Mouse (Mus musculus): Measurements from ENCODE around the gene Olfr124. TPM values are rescaled to one million over a fixed set of nuclear protein-coding genes. Genes with fewer than 3 reads are reported as not detected.

Gene Olfr124
- not detected in 2 replicates for total RNA-seq (2015; ENCODE audit: low replicate concordance)
- total RNA-seq (2017; ENCODE audit: low replicate concordance): not detected in 2 replicates

GRCm38 (mm10) chr17:37799588-37799987 is at the start of gene Olfr124:
Olfr124 (plus strand) TSS chr17:37799888.
- ATAC-seq (replicated peaks; ENCODE audit: low FRiP score, poor library complexity, severe bottlenecking): no peak

DNA sequence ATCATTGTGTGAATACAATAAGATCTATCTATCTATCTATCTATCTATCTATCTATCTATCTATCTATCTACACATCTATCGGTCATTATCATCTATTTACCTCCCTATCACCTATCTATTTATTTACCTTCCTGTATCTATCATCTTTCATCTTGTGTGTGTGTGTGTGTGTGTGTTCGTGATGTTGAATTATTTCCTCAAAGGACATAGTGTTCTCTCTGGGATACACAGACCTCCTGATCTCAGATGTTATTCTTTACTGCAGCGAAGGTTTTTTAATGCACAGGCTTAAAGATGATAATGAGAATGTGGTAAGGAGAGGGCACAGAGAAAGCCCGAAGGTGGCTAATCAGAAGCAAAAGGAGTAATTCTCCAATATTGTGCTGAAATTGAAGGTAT is 31.4 kb upstream of the Olfr124 start, which contains the start of gene Olfr122:
TSS of gene Olfr122 (plus strand) at position 301 of the 400 bp plus-strand sequence.
- no peak for ATAC-seq (replicated peaks; ENCODE audit: low FRiP score, poor library complexity, severe bottlenecking)

DNA sequence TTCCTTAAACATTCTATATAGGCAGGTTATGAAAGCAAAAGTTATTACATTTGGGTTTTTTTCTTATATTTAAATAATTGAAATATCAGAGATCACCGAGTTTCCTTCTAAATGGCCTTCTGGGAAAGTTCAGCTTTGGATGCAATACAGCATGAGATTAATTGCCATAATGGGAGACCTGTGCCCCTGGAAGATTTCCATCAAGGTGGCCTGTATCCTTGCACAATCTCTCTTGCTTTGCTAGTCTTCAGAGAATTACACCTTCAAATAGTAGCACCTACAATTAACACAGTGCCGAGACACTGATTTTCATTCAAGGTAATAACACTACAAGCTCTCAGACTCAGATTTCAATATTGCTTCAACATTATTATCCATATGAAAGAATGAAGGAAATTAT is 6.5 kb upstream of the Olfr124 start, which contains the start of gene Olfr123:
TSS of gene Olfr123 (plus strand) at position 301 of the 400 bp plus-strand sequence.
- no peak for ATAC-seq (replicated peaks; ENCODE audit: low FRiP score, poor library complexity, severe bottlenecking)

GRCm38 (mm10) chr17:37832649-37833048 is 33.0 kb downstream of the Olfr124 start, which contains the start of gene Olfr125:
Olfr125 (plus strand) TSS chr17:37832949.
- ATAC-seq (replicated peaks; ENCODE audit: low FRiP score, poor library complexity, severe bottlenecking): no peak

GRCm38 (mm10) chr17:37847183-37847582 is 47.5 kb downstream of the Olfr124 start, which contains the start of gene Olfr126:
Olfr126 (plus strand) TSS chr17:37847483.
- no peak for ATAC-seq (replicated peaks; ENCODE audit: low FRiP score, poor library complexity, severe bottlenecking)

Other genes with a start within 250 kb of the Olfr124 start
- gene Olfr112, start 230.4 kb upstream of the Olfr124 start, total RNA-seq (2015; ENCODE audit: low replicate concordance): not detected in 2 replicates
- gene Olfr112, start 230.4 kb upstream of the Olfr124 start, total RNA-seq (2017; ENCODE audit: low replicate concordance): 0.09 TPM in 1 of 2 replicates, not detected in the other
- gene Olfr113, start 222.2 kb upstream of the Olfr124 start, total RNA-seq (2015; ENCODE audit: low replicate concordance): not detected in 2 replicates
- not detected in 2 replicates for gene Olfr113, start 222.2 kb upstream of the Olfr124 start, total RNA-seq (2017; ENCODE audit: low replicate concordance)
- gene Olfr114, start 207.1 kb upstream of the Olfr124 start, total RNA-seq (2015; ENCODE audit: low replicate concordance): not detected in 2 replicates
- gene Olfr114, start 207.1 kb upstream of the Olfr124 start, total RNA-seq (2017; ENCODE audit: low replicate concordance): not detected in 2 replicates
- not detected in 2 replicates for gene Olfr115, start 172.8 kb upstream of the Olfr124 start, total RNA-seq (2015; ENCODE audit: low replicate concordance)
- not detected in 2 replicates for gene Olfr115, start 172.8 kb upstream of the Olfr124 start, total RNA-seq (2017; ENCODE audit: low replicate concordance)
- not detected in 2 replicates for gene Olfr116, start 172.7 kb upstream of the Olfr124 start, total RNA-seq (2015; ENCODE audit: low replicate concordance)
- not detected in 2 replicates for gene Olfr116, start 172.7 kb upstream of the Olfr124 start, total RNA-seq (2017; ENCODE audit: low replicate concordance)
- not detected in 2 replicates for gene Olfr117, start 136.1 kb upstream of the Olfr124 start, total RNA-seq (2015; ENCODE audit: low replicate concordance)
- gene Olfr117, start 136.1 kb upstream of the Olfr124 start, total RNA-seq (2017; ENCODE audit: low replicate concordance): not detected in 2 replicates
- gene Olfr118, start 132.9 kb upstream of the Olfr124 start, total RNA-seq (2015; ENCODE audit: low replicate concordance): not detected in 2 replicates
- not detected in 2 replicates for gene Olfr118, start 132.9 kb upstream of the Olfr124 start, total RNA-seq (2017; ENCODE audit: low replicate concordance)
- not detected in 2 replicates for gene Olfr119, start 103.3 kb upstream of the Olfr124 start, total RNA-seq (2015; ENCODE audit: low replicate concordance)
- gene Olfr119, start 103.3 kb upstream of the Olfr124 start, total RNA-seq (2017; ENCODE audit: low replicate concordance): not detected in 2 replicates
- not detected in 2 replicates for gene Olfr120, start 78.1 kb upstream of the Olfr124 start, total RNA-seq (2015; ENCODE audit: low replicate concordance)
- gene Olfr120, start 78.1 kb upstream of the Olfr124 start, total RNA-seq (2017; ENCODE audit: low replicate concordance): not detected in 2 replicates
- not detected in 2 replicates for gene Olfr121, start 51.0 kb upstream of the Olfr124 start, total RNA-seq (2015; ENCODE audit: low replicate concordance)
- not detected in 2 replicates for gene Olfr121, start 51.0 kb upstream of the Olfr124 start, total RNA-seq (2017; ENCODE audit: low replicate concordance)
- gene Olfr122, start 31.3 kb upstream of the Olfr124 start, total RNA-seq (2015; ENCODE audit: low replicate concordance): not detected in 2 replicates
- gene Olfr122, start 31.3 kb upstream of the Olfr124 start, total RNA-seq (2017; ENCODE audit: low replicate concordance): not detected in 2 replicates
- gene Olfr123, start 6.4 kb upstream of the Olfr124 start, total RNA-seq (2015; ENCODE audit: low replicate concordance): not detected in 2 replicates
- gene Olfr123, start 6.4 kb upstream of the Olfr124 start, total RNA-seq (2017; ENCODE audit: low replicate concordance): not detected in 2 replicates
- not detected in 2 replicates for gene Olfr125, start 33.1 kb downstream of the Olfr124 start, total RNA-seq (2015; ENCODE audit: low replicate concordance)
- gene Olfr125, start 33.1 kb downstream of the Olfr124 start, total RNA-seq (2017; ENCODE audit: low replicate concordance): not detected in 2 replicates
- not detected in 2 replicates for gene Olfr126, start 47.6 kb downstream of the Olfr124 start, total RNA-seq (2015; ENCODE audit: low replicate concordance)
- gene Olfr126, start 47.6 kb downstream of the Olfr124 start, total RNA-seq (2017; ENCODE audit: low replicate concordance): not detected in 2 replicates
- gene Olfr127, start 100.5 kb downstream of the Olfr124 start, total RNA-seq (2015; ENCODE audit: low replicate concordance): not detected in 2 replicates
- gene Olfr127, start 100.5 kb downstream of the Olfr124 start, total RNA-seq (2017; ENCODE audit: low replicate concordance): 0.14 TPM in 1 of 2 replicates, not detected in the other
- gene Olfr128, start 120.7 kb downstream of the Olfr124 start, total RNA-seq (2015; ENCODE audit: low replicate concordance): not detected in 2 replicates
- not detected in 2 replicates for gene Olfr128, start 120.7 kb downstream of the Olfr124 start, total RNA-seq (2017; ENCODE audit: low replicate concordance)
- gene Olfr761, start 153.2 kb downstream of the Olfr124 start, total RNA-seq (2015; ENCODE audit: low replicate concordance): not detected in 2 replicates
- gene Olfr761, start 153.2 kb downstream of the Olfr124 start, total RNA-seq (2017; ENCODE audit: low replicate concordance): not detected in 2 replicates

All from erythroblast, adult 5-6 weeks (primary cell).